Mouse (Mus musculus): ENCODE measurements around the gene Gm20388.

- TF ChIP-seq EP300 (IDR thresholded peaks at IDR 0.05; ENCODE audit: insufficient read depth, low read depth, low read length), result no peak
- TF ChIP-seq CTCF (IDR thresholded peaks at IDR 0.05; ENCODE audit: low read depth, low read length), result no peak
- TF ChIP-seq POLR2A (IDR thresholded peaks at IDR 0.05; ENCODE audit: insufficient read depth, low read length), result no peak
These were observed 1743.5 kb downstream of the Gm20388 start for GRCm38 (mm10) chr8:121654131-121654530.

Measured in ES-Bruce4 (cell line).